Mouse (Mus musculus) heart, embryonic 14.5 days (tissue): ENCODE results near the gene Rest. TPM values are rescaled to one million over a fixed set of nuclear protein-coding genes. Genes with fewer than 3 reads are reported as not detected.

Source experiments
- ATAC-seq: fragments of 200-750 bp; cut with Nextera tagmentation; 2 replicates; pipeline ENCODE4 v1.8.0; 2017; ENCODE audit warnings: low read depth, moderate TSS enrichment; ENCODE audit not compliant: insufficient number of reproducible peaks, insufficient read depth, low FRiP score
- H3K27ac ChIP-seq, 2 experiments: fragments of 200-500 bp in 1 of 2; fragments of 300-500 bp in 1 of 2; sonication (generic) in 1 of 2; replicated peaks in 1 of 2; 2 replicates each; pipeline ENCODE4 v1.5.1; 2012 to 2014; ENCODE audit warnings: low read depth in 2 of 2, low read length in 2 of 2, control low read depth in 1 of 2, mild to moderate bottlenecking in 1 of 2, mixed read lengths in 1 of 2; ENCODE audit not compliant: control insufficient read depth in 1 of 2, insufficient read depth in 1 of 2
- H3K27me3 ChIP-seq: fragments of 300-500 bp; sonication (generic); 2 replicates; pipeline ENCODE4 v1.6.1; 2014; ENCODE audit warnings: mild to moderate bottlenecking, low read length, control low read depth; ENCODE audit not compliant: control insufficient read depth, insufficient read depth
- H3K36me3 ChIP-seq: fragments of 300-500 bp; sonication (generic); 2 replicates; pipeline ENCODE4 v1.6.1; 2014; ENCODE audit warnings: mild to moderate bottlenecking, control low read depth, low read length, mixed read lengths; ENCODE audit not compliant: control insufficient read depth, insufficient read depth
- H3K4me1 ChIP-seq, 2 experiments: fragments of 200-500 bp in 1 of 2; fragments of 300-500 bp in 1 of 2; sonication (generic) in 1 of 2; 2 replicates each; pipeline ENCODE4 v1.6.1; 2012 to 2014; ENCODE audit warnings: low read length in 2 of 2, control low read depth in 1 of 2, mixed read lengths in 1 of 2; ENCODE audit not compliant: control insufficient read depth in 2 of 2, insufficient read depth in 2 of 2
- H3K4me2 ChIP-seq: fragments of 300-500 bp; sonication (generic); 2 replicates; pipeline ENCODE4 v1.6.1; 2014; ENCODE audit warnings: mild to moderate bottlenecking, low read length
- H3K4me3 ChIP-seq, 2 experiments: fragments of 200-500 bp in 1 of 2; fragments of 300-500 bp in 1 of 2; sonication (generic) in 1 of 2; 2 replicates each; pipeline ENCODE4 v1.5.1; 2012 to 2014; ENCODE audit warnings: low read length in 2 of 2, mild to moderate bottlenecking in 2 of 2, control low read depth in 1 of 2, low read depth in 1 of 2, moderate library complexity in 1 of 2; ENCODE audit not compliant: control insufficient read depth in 1 of 2, insufficient read depth in 1 of 2
- H3K9ac ChIP-seq: fragments of 300-500 bp; sonication (generic); 2 replicates; pipeline ENCODE4 v1.6.1; 2014; ENCODE audit warnings: mild to moderate bottlenecking, low read length
- H3K9me3 ChIP-seq: fragments of 300-500 bp; sonication (generic); 2 replicates; pipeline ENCODE4 v1.6.1; 2016; ENCODE audit warnings: low read length, control low read depth; ENCODE audit not compliant: control insufficient read depth
- WGBS: fragments of 180-500 bp; shearing (Covaris S2); extraction: QIAGEN DNeasy Blood & Tissue Kit; methylation state at CpG from one replicate; pipeline ENCODE4 v1.1.7; 2014; 5-methylcytosine and 5-hydroxymethylcytosine counted together
- polyA plus RNA-seq: library from polyadenylated mRNA; unstranded; fragments of >200 nt; fragmentation: Nextera tagmentation; extraction: Ambion mirVana; gene quantifications from 2 replicates; pipeline ENCODE4 v1.2.1, GENCODE M21; 2014

Rest gene
- polyA plus RNA-seq, 1 experiment from 2014 or later, result 26.7 TPM

DNA sequence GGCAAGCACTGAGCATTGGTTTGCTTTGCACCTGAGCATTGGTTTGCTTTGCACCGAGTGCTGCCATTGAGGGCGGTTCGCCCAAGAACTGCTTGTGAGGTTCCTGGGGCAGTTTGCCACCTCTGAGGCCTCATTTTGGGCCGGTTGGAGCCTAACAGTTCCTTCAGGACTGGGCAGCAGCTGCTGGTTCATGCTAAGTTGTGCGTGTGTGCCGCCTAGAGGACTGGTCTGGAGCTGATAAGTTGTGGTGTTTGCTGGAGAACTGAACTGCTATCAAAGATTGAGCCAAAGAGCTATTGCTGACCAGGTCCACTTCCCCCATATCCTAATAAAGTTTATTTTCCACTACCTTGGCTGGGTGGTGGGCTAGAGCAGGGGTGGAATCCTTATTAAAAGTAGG is 11.9 kb downstream of the Rest start:
- 95% methylated on average over 6 of the region's 6 CpGs for WGBS
- H3K4me2 ChIP-seq, result no peak overlapping the region
- no peak overlapping the region for H3K9ac ChIP-seq
- peaks cover 96% of the 10 kb centered on the region for H3K36me3 ChIP-seq
- no peaks in the 10 kb centered on the region for H3K9me3 ChIP-seq
- no peaks in the 10 kb centered on the region for H3K4me1 ChIP-seq
- no peak overlapping the region for H3K4me3 ChIP-seq
- H3K27ac ChIP-seq, result no peak overlapping the region
- no peak for ATAC-seq
- no peaks in the 10 kb centered on the region for H3K27me3 ChIP-seq

DNA sequence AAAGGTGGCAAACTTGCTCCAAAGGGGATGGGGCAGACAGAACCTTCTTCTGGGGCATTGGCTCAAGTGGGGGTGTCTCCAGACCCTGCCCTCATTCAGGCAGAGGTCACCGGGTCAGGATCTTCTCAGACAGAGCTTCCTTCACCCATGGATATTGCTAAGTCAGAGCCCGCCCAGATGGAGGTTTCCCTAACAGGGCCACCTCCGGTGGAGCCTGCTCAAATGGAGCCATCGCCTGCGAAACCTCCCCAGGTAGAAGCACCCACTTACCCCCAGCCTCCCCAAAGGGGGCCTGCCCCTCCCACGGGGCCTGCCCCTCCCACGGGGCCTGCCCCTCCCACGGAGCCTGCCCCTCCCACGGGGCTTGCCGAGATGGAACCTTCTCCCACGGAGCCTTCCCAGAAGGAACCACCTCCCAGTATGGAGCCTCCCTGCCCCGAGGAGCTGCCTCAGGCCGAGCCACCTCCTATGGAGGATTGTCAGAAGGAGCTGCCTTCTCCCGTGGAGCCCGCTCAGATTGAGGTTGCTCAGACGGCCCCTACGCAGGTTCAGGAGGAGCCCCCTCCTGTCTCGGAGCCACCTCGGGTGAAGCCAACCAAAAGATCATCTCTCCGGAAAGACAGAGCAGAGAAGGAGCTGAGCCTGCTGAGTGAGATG is 16.4 kb downstream of the Rest start:
- Histone ChIP-seq H3K27me3 (no peaks in the 10 kb centered on the region), H3K9me3 (no peaks in the 10 kb centered on the region), H3K27ac (no peak overlapping the region), H3K4me3 (no peak overlapping the region), H3K4me1 (peaks cover 0 to 4% of the 10 kb centered on the region in 2 experiments; a peak in 2 of 4 replicates), H3K36me3 (peaks cover 87% of the 10 kb centered on the region), H3K4me2 (no peak overlapping the region), H3K9ac (no peak overlapping the region)
- ATAC-seq, result peak; percentile 21; the same call in 1 of the 2 replicates
- WGBS, result 86% methylated on average over 19 of the region's 20 CpGs

GRCm38 (mm10) chr5:77282242-77282641 is 17.0 kb downstream of the Rest start:
- H3K36me3 ChIP-seq, result peaks cover 85% of the 10 kb centered on the region
- H3K27me3 ChIP-seq, result no peaks in the 10 kb centered on the region
- H3K27ac ChIP-seq, result no peak overlapping the region
- peaks cover 0 to 10% of the 10 kb centered on the region in 2 experiments; a peak in 2 of 4 replicates for H3K4me1 ChIP-seq
- ATAC-seq, result no peak
- H3K4me3 ChIP-seq, result no peak overlapping the region
- no peaks in the 10 kb centered on the region for H3K9me3 ChIP-seq
- H3K9ac ChIP-seq, result no peak overlapping the region
- 85% methylated on average over 9 of the region's 9 CpGs for WGBS
- no peak overlapping the region for H3K4me2 ChIP-seq

DNA sequence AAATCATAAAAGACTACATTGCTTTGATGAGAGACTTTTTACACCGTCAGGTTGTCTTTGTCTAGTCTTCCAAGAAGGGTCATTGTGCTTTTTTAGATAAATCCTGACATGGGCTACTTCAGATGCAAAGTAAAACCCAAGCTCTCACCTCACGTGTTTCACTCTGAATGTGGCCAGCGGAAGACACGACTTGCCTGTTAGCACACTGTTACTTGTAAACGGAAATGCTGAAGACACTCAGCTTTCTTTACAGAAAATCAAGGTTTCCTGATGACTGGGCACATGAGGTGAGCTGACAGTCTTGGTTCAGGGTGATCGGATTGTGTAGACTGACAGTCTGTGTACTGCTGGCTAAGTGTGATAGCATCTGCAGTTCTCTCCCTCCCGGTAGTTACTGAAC is 20.4 kb downstream of the Rest start:
- H3K4me1 ChIP-seq, result peaks cover 2 to 12% of the 10 kb centered on the region in 2 experiments; a peak in 3 of 4 replicates
- WGBS, result 81% methylated on average over 7 of the region's 7 CpGs
- no peak overlapping the region for H3K4me3 ChIP-seq
- H3K9ac ChIP-seq, result no peak overlapping the region
- H3K27me3 ChIP-seq, result no peaks in the 10 kb centered on the region
- peaks cover 76% of the 10 kb centered on the region for H3K36me3 ChIP-seq
- ATAC-seq, result no peak
- no peak overlapping the region for H3K4me2 ChIP-seq
- H3K27ac ChIP-seq, result no peak overlapping the region
- H3K9me3 ChIP-seq, result no peaks in the 10 kb centered on the region

DNA sequence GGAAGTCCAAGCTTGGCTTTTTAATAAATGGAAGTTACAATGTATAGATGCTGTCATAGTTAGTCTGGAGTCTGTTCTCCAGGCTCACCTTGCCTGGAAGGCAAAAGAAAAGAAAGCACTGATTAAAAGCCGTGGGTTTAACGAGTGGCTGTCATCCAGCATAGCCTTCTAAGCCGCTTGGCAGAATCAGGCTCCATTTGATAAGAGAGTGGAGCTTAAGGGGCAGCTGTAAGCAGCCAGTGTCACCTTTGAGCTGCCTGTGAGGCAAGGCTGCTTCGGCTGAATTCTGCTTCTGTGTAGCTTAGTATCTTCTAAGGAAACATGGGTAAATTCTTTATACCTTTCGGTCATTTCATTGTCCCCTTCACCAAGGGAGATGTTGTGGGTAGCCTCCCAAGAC is 21.6 kb downstream of the Rest start:
- Histone ChIP-seq H3K27me3 (no peaks in the 10 kb centered on the region), H3K4me1 (peaks cover 2 to 12% of the 10 kb centered on the region in 2 experiments; a peak in 3 of 4 replicates), H3K9me3 (no peaks in the 10 kb centered on the region), H3K4me3 (no peak overlapping the region), H3K4me2 (no peak overlapping the region), H3K9ac (no peak overlapping the region), H3K36me3 (peaks cover 71% of the 10 kb centered on the region), H3K27ac (peak overlapping the region in 1 of 2 experiments; percentile 19; a peak in 1 of 4 replicates)
- no peak for ATAC-seq
- 36% methylated on average over 5 of the region's 5 CpGs for WGBS

DNA sequence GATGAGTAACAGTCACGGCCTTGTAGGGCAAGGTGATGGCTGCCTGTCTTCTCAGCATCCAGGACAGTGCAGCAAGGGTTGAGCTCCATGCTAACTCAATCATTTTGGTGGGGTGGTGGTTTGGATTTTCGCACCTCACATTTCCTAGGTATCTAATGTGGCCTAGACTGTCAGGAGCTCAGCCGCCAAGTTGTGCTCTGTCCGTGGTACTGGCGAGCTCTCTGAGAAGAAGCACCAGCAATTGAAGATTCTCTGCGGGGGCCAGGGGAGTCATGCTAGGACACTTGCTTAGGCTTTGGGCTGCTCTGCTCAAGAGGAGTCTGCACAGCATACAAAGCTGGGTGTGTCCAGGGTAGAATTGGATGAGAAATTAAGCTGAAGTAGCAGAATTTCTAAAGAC is 22.6 kb downstream of the Rest start:
- Histone ChIP-seq H3K36me3 (peaks cover 71% of the 10 kb centered on the region), H3K27me3 (no peaks in the 10 kb centered on the region), H3K9ac (no peak overlapping the region), H3K4me1 (peaks cover 2 to 12% of the 10 kb centered on the region in 2 experiments; a peak in 3 of 4 replicates), H3K27ac (no peak overlapping the region), H3K9me3 (no peaks in the 10 kb centered on the region), H3K4me2 (no peak overlapping the region), H3K4me3 (no peak overlapping the region)
- 66% methylated on average over 6 of the region's 6 CpGs for WGBS
- ATAC-seq, result no peak

DNA sequence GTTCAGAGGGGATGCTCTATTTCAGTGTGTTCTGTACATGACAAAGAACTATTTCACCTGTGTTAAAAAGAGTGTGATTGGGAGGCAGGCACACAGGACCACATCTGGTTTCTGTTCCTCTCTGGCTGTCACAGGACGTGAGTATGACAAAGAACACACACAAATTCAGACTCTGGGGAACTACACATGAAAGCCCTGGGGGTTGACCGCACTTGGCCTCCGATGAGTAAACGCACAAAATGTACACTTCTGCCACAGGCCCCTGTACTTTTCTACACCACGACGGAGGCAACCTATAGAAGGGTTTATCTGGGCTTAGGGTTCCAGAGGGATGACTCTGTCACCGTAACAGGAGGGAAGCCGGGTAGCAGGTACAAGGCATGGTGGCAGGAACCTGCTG is 24.4 kb downstream of the Rest start:
- H3K27me3 ChIP-seq, result no peaks in the 10 kb centered on the region
- H3K9me3 ChIP-seq, result no peaks in the 10 kb centered on the region
- WGBS, result 62% methylated on average over 8 of the region's 8 CpGs
- H3K4me2 ChIP-seq, result no peak overlapping the region
- ATAC-seq, result no peak
- peaks cover 2 to 12% of the 10 kb centered on the region in 2 experiments; a peak in 3 of 4 replicates for H3K4me1 ChIP-seq
- no peak overlapping the region for H3K4me3 ChIP-seq
- H3K36me3 ChIP-seq, result peaks cover 73% of the 10 kb centered on the region
- no peak overlapping the region for H3K9ac ChIP-seq
- no peak overlapping the region for H3K27ac ChIP-seq

DNA sequence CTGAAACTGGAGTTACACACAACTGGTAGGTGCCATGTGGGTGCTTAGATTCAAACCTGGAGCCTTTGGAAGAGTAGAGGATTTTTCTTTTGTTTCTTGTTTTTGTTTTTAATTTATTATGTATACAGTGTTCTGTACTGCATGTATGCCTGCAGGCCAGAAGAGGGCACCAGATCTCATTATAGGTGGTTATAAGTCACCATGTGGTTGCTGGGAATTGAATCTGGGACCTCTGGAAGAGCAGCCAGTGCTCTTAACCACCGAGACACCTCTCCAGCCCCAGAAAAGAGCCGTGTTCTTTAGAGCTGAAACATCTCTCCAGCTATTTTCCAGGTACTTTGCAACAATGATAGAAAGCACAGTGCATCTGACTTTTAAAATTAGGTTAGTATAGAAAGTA is 25.3 kb downstream of the Rest start:
- Histone ChIP-seq H3K9ac (no peak overlapping the region), H3K27ac (no peak overlapping the region), H3K4me2 (no peak overlapping the region), H3K27me3 (no peaks in the 10 kb centered on the region), H3K9me3 (no peaks in the 10 kb centered on the region), H3K36me3 (peaks cover 69% of the 10 kb centered on the region), H3K4me3 (no peak overlapping the region), H3K4me1 (peaks cover 2 to 12% of the 10 kb centered on the region in 2 experiments; a peak in 3 of 4 replicates)
- WGBS, result 86% methylated on average over 2 of the region's 2 CpGs
- ATAC-seq, result no peak
